Mouse (Mus musculus) left cerebral cortex, adult 11 months (tissue): ENCODE data around the gene Chchd2.
"Not testable (repeated sequence)": the region's sequence is repeated elsewhere in the genome, so short reads cannot be mapped to it uniquely, and the experiment has no call there.

ENCODE experiments used
- DNase-seq: peaks from one replicate; pipeline ENCODE4 v3.0.0; 2022; ENCODE audit warnings: low spot score

Gene Chchd2

GRCm38 (mm10) chr5:129886911-129887636 lies at the start of gene Chchd2:
Gene Chchd2, minus strand, starts transcription at chr5:129887470.
- peak; percentile 98 for DNase-seq

GRCm38 (mm10) chr5:129936941-129937340 lies 49.7 kb upstream of the Chchd2 start:
- no peak for DNase-seq

GRCm38 (mm10) chr5:129929924-129930855 lies 42.9 kb upstream of the Chchd2 start:
- DNase-seq: no peak

DNA sequence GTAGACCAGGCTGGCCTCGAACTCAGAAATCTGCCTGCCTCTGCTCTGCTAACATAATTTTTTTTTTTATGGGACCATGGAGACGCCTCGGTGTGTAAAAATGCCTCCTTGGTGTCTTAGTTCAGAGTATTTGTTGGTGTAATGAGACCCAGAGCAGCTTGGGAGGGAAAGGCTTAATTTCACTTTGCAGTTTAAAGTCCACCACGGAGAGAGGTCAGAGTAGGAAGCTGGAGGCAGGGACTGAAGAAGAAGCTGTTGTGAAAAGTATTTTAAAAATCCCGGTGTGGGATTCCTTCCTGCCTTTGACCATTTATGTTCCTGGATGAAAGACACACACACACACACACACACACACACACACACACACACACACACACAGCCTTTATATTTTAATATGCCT lies 38.7 kb upstream of the Chchd2 start:
- no peak for DNase-seq

DNA sequence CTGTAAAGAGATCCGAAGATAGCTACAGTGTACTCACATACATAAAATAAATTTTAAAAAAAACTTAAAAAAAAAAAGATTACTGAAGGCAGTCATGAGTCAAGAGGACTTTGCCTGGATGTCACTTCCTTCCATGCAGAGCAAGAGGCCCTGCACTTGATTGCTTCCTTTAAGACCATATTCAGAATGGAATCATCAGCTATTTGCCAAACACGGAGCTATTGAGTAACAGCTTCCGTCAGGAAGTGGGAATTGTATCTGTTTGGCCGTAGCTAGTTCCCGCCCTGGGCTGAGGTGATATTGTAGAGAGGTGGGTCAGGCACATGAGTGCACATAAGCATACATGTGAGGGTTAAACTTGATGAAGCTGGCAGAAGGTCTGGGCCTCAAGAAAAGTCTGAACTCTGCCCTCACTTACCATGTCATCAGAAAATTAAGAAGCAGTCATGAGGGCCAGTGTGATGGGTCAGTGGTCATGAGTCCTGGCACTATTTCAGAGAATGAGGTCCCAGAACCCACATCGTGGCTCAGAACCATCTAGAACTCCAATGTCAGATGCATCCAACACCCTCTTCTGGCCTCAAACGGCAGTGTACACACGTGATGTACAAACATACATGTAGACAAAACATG lies 37.7 kb upstream of the Chchd2 start:
- no peak for DNase-seq

DNA sequence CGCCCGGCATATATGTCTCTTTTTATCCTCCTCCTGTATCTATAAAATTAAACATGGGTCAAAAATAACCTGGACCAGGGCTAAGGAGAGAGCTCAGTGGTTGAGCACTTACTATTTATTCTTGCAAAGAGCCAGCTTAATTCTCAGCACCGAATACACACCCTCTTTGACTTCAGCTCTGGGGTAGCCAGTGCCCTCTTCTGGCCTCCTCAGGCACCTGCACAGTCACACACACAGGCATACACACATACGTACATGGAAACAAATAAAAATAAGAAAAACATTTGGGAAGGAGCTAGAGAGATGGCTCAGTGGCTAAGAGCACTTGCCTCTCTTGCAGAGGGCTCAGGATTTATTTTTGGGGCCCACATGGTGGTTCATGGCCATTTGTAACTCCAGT lies 34.7 kb upstream of the Chchd2 start:
- DNase-seq: no peak

- DNase-seq: no peak
Observed at GRCm38 (mm10) chr5:129919320-129919719, 32.0 kb upstream of the Chchd2 start.

DNA sequence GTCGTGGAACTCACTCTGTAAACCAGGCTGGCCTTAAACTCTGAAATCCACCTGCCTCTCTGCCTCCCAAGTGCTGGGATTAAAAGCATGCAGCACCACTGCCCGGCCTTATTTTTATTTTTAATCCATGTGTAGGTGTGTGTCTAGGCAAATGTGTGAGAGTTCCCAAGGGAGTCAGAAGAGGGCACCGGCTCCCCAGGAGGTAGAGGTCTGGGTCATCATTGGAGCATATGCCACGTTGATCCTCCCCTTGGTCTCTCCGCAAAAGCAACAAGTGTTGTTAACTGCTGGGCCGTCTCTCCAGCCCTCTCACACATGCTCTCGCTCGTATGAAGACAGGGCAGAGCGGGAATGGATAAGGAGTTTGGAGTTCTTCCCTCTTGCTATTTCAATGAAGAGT lies 31.5 kb upstream of the Chchd2 start:
- no peak for DNase-seq

DNA sequence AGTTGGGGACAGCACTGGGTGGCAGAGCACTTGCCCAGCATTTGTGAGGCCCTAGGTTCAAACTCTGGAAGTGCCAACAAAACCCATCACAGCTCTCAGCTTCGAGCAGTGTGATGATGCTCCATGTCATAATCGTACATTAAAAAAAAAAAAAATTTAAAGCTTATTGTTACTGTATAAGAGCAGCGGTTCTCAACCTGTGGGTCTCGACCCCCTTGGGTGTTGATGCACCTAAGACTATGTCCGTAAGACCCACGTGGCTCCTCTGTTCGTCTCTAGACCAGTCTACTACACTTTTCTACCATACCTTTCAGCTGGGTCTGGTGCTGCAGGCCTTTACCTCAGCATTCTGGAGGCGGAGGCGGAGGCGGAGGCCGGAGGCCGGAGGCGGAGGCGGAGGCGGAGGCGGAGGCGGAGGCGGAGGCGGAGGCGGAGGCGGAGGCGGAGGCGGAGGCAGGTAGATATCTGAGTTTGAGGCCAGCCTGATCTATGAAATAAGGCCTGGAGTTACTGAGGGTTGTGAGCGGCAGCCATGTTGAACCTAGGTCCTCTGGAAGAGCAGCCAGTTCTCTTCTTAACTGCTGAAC lies 30.9 kb upstream of the Chchd2 start:
- no peak for DNase-seq

- not testable (repeated sequence) for DNase-seq
Observed at GRCm38 (mm10) chr5:129915491-129915890, 28.2 kb upstream of the Chchd2 start.

- no peak for DNase-seq
Observed at GRCm38 (mm10) chr5:129914024-129914423, 26.8 kb upstream of the Chchd2 start.

GRCm38 (mm10) chr5:129909591-129909990 lies 22.3 kb upstream of the Chchd2 start:
- no peak for DNase-seq

DNA sequence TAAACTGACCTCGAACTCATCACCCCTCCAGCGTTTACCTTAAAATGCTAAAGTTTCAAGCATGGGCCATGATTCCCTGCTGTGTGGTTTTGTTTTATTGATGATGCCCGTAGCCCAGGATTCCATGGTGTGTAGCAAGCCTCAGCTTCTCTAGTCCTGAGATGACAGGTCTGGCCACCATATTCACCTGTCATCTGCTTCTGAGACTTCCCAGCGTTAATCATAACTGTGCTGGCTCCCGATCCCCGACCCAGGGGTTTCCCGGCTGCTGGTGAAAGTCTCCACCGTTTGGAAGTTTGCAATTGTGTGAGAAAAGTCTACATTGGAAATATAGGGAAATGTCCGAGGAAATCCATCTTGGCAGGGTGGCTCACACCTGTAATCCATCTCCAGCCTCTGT lies 21.9 kb upstream of the Chchd2 start:
- DNase-seq: no peak

DNA sequence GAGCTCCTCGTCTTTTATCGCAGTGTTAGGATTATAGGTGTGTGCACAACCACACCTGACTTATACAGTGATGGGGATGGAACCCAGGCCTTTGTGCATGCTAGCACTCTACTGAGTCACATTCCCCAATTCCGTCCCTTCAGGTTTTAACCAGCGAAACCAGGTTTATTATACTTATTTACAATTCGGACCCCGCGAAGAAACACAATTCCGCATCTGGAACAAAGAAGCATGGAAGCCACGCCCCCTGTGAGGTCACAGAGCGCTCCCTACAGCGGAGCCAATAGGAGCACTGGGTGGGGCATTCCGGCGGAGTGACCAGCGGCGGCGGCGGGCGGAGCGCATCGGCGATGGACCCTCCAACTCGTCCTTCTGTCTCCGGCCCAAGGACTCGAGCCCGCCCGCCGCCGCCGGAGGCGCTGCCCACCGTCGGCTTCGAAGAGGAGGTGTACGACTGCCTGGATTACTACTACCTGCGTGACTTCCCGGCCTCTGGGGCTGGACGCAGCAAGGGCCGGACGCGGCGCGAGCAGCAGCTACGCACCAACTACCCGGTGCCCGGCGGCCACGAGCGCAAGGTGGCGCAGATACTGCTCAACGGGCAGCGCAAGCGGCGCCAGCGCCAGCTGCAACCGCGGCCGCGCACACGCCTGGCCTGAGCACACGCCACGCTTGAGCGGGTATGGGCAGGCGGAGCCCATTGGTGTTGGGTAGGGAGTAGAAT lies 21.1 kb upstream of the Chchd2 start, which contains the start of gene Nupr1l:
Nupr1l (plus strand) TSS at position 299 of the 724 bp plus-strand sequence.
- peak; percentile 79 for DNase-seq

- no peak for DNase-seq
Observed at GRCm38 (mm10) chr5:129907775-129908174, 20.5 kb upstream of the Chchd2 start.

- no peak for DNase-seq
Observed at GRCm38 (mm10) chr5:129898449-129898848, 11.2 kb upstream of the Chchd2 start, which contains the start of gene Phkg1. Gene Phkg1, minus strand, starts transcription at chr5:129898549.

DNA sequence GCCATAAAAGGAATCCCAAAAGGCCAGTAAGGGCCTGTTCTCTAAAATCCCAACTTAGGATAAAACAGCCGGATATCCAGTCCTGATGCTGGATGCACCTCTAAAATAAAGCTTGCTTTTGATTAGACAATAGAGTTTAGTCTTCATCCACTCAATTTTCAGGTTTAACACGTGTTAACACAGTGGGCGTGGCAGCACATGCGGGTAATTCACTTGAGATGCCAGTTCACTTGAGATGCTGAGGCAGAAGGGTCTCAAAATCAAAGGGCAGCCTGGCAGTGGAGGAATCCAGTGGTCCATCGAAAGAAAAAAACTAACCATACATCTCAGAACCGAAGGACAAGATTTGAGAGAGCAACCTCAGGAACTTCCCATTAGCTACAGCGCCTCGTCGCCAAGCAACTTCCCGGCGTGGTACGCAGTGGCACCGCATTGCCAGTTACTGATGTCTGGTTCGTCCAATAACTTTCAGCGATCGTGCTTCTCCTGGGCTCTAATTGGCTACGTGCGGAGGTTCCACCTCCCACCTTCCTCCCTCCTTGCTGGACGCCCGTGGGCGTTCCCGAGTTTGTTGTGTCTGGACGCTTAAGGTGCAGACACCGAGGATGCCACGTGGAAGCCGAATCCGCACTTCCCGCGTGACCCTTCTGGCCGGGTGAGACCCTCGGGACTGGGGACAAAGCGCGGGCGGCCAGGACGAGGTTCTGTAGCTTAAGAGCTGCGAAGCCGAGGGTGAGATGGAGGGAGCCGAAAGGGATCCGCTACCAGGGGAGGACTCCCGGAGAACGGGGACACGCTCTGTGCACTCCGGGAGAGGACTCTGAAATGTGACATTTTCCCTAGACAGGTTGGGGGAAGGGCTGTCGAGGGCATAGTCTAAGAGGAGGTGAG lies 8.2 kb upstream of the Chchd2 start, which contains the start of gene Zbed5:
Zbed5 (plus strand) TSS at position 526 of the 891 bp plus-strand sequence.
- DNase-seq: peak; percentile 89

GRCm38 (mm10) chr5:129890390-129890789 lies 3.1 kb upstream of the Chchd2 start:
- not testable (repeated sequence) for DNase-seq

DNA sequence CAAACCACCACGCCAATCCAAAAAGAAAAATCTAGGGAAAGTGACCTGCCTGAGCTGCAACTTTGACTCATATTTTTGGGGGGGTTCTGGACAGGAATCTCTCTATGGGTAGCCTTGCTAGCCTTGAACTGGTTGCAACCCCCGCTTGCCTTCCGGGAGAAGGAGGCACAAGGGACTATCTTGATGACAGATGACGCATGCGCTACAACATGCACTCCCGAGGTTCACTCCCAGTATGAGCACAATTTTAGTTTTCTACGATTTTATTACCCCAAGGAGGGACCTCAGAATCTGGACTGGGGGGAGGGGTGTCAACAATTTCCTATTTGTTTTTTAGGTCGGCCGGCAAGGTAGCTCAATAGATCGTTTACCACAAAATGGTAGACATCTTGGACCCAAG lies 999 bp downstream of the Chchd2 start:
- DNase-seq: no peak

- no peak for DNase-seq
Observed at GRCm38 (mm10) chr5:129879888-129880287, 7.4 kb downstream of the Chchd2 start.
